Mouse (Mus musculus) midbrain, embryonic 10.5 days (tissue): Measurements from ENCODE around the gene Xrra1. TPM values are rescaled to one million over a fixed set of nuclear protein-coding genes. Genes with fewer than 3 reads are reported as not detected.

ENCODE experiments used
- DNase-seq: peaks from one replicate; pipeline ENCODE4 v3.0.0-alpha.2; 2017; ENCODE audit warnings: low spot score
- H3K27ac ChIP-seq: fragments of 300-500 bp; sonication (generic); replicated peaks from 2 replicates; pipeline ENCODE4 v1.5.1; 2016; ENCODE audit warnings: mild to moderate bottlenecking
- H3K27me3 ChIP-seq: fragments of 300-500 bp; sonication (generic); 2 replicates; pipeline ENCODE4 v1.6.1; 2016; ENCODE audit warnings: low read depth, mild to moderate bottlenecking; ENCODE audit not compliant: poor library complexity, severe bottlenecking
- H3K36me3 ChIP-seq: fragments of 300-500 bp; sonication (generic); 2 replicates; pipeline ENCODE4 v1.6.1; 2016; ENCODE audit warnings: mild to moderate bottlenecking, moderate library complexity
- H3K4me1 ChIP-seq: fragments of 300-500 bp; sonication (generic); 2 replicates; pipeline ENCODE4 v1.6.1; 2016
- H3K4me3 ChIP-seq: fragments of 300-500 bp; sonication (generic); 2 replicates; pipeline ENCODE4 v1.5.1; 2016; ENCODE audit warnings: mild to moderate bottlenecking, moderate library complexity
- H3K9me3 ChIP-seq: fragments of 300-500 bp; sonication (generic); replicated peaks from 2 replicates; pipeline ENCODE4 v1.6.1; 2016; ENCODE audit warnings: mild to moderate bottlenecking
- WGBS: fragments of 180-500 bp; shearing (Covaris S2); methylation state at CpG from one replicate; pipeline ENCODE4 v1.1.7; 2016; 5-methylcytosine and 5-hydroxymethylcytosine counted together
- polyA plus RNA-seq: library from polyadenylated mRNA; unstranded; fragments of >200 nt; fragmentation: Nextera tagmentation; extraction: Ambion mirVana; gene quantifications from 2 replicates; pipeline ENCODE4 v1.2.1, GENCODE M21; 2016

The Xrra1 gene
- polyA plus RNA-seq, 1 experiment from 2014 or later: 0.38 TPM

- Histone ChIP-seq H3K4me1 (peaks cover 29% of the 10 kb centered on the region), H3K9me3 (no peaks in the 10 kb centered on the region), H3K4me3 (no peak overlapping the region), H3K27ac (no peak overlapping the region), H3K27me3 (no peaks in the 10 kb centered on the region), H3K36me3 (peaks cover 50% of the 10 kb centered on the region)
- no peak for DNase-seq
- WGBS: 93% methylated on average over 14 of the region's 14 CpGs
These were observed 2.6 kb upstream of the Xrra1 start for GRCm38 (mm10) chr7:99856266-99856861.

GRCm38 (mm10) chr7:99858175-99858812 is 622 bp upstream of the Xrra1 start:
- WGBS: 2% methylated on average over 19 of the region's 19 CpGs
- Histone ChIP-seq H3K27me3 (no peaks in the 10 kb centered on the region), H3K27ac (peak overlapping the region; percentile 94), H3K4me1 (peaks cover 30% of the 10 kb centered on the region), H3K4me3 (peak overlapping the region; percentile 79), H3K9me3 (no peaks in the 10 kb centered on the region), H3K36me3 (peaks cover 35% of the 10 kb centered on the region)
- no peak for DNase-seq

DNA sequence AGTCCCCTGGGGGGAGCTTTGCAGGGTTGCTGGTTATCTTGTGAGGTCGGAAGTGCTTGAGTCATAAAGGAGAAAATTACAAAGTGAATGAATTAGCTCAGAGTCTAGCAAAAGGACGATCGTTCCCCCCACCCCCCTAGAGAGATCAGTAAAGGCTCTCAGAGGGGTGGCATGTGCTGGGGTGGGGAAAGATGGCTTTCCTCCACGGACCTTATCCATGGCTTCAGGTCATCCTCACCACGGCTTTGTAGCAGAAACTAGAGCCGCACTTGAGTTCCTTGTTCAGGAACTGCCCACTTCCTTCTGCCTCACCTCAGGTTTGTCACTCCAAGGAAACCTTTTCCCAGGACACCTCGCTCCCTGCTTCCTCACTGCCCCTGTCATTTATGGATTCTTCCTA is 4.4 kb downstream of the Xrra1 start, which contains the start of gene Spcs2:
Gene Spcs2, minus strand, starts transcription at position 101 of the 400 bp plus-strand sequence.
- no peaks in the 10 kb centered on the region for H3K36me3 ChIP-seq
- no peaks in the 10 kb centered on the region for H3K9me3 ChIP-seq
- no peak within 1 kb of the TSS for H3K4me3 ChIP-seq
- 69% methylated on average over 7 of the region's 7 CpGs for WGBS
- peaks cover 39% of the 10 kb centered on the region for H3K4me1 ChIP-seq
- no peak for DNase-seq
- H3K27me3 ChIP-seq: no peaks in the 10 kb centered on the region
- peak within 1 kb of the TSS; percentile 74 for H3K27ac ChIP-seq

DNA sequence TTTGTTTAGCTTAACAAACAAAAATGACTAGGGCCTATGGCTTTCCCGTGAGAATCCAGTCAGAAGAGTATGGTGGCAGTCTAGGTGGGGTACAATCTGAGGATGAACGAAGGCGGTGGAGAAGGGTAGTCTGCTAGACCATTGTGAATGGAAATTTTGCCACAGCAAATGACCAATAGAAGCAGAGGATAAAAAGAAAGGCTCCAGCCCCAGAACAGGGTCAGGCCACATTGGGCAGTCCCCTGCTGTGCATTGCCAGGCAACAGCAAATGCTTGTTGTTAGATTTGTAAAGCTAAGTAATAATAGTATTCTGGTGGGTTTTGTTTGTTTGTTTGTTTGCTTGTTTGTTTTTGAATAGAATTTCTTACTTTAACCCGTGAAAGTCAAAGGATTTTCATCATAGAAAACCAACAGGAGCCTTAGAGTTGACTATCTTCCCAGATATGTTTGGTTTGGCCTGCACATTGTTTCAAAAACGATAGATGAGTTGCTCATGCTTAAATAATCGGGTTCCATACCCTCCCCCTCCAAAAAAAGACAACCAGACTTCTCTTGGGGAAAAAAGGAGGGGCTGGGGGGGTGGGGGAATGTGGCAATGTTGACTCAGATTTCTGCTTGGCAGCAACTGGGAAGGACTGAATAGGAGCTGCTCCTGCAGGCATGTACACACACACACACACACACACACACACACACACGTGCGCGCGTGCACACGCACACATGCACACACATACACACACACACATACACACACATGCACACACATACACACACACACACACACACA is 5.5 kb downstream of the Xrra1 start:
- 26% methylated on average over 6 of the region's 11 CpGs for WGBS
- peak; percentile 61 for DNase-seq
- H3K27ac ChIP-seq: peak overlapping the region; percentile 74
- peaks cover 34% of the 10 kb centered on the region for H3K4me1 ChIP-seq
- no peaks in the 10 kb centered on the region for H3K9me3 ChIP-seq
- H3K4me3 ChIP-seq: no peak overlapping the region
- H3K36me3 ChIP-seq: no peaks in the 10 kb centered on the region
- no peaks in the 10 kb centered on the region for H3K27me3 ChIP-seq

DNA sequence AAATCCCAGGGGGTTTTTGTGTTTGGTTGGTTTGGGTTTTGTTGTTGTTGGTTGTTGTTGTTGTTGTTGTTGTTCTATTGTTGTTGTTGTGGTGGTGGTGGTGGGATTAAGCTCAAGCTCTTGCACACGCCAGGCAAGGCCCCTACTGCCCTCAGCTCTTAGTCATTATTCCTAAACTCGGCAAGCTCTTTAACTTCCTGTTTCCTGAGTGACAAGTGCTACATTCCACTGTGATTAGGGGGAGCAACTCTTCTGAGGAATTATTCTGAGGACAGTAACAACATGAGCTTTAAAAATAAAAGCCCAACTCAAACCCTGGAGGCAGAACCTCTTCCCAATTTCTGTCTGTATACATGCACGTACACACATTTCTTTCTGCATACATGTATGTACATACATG is 6.3 kb downstream of the Xrra1 start:
- WGBS: 56% methylated on average over 3 of the region's 3 CpGs
- no peak for DNase-seq
- peaks cover 34% of the 10 kb centered on the region for H3K4me1 ChIP-seq
- H3K27ac ChIP-seq: peak overlapping the region; percentile 74
- H3K27me3 ChIP-seq: no peaks in the 10 kb centered on the region
- H3K36me3 ChIP-seq: no peaks in the 10 kb centered on the region
- H3K9me3 ChIP-seq: no peaks in the 10 kb centered on the region
- H3K4me3 ChIP-seq: no peak overlapping the region

DNA sequence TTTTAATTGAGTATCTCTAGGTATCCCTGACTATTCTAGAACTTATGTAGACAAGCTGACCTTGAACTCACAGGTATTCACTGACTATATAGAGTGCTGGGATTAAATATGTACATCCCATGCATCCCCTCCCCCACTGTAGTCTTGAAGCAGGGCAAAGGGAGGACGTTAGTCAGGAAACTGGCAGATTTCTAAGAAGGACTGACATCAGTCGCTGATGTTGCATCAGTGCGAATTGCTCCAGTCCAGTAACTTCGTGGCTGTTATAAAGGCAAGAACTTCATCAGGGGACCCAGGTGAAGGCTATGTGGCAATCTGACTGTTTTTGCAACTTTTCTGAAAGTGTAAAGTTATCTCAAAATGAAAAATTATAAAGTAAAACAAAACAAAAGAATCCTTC is 10.4 kb downstream of the Xrra1 start:
- H3K36me3 ChIP-seq: no peaks in the 10 kb centered on the region
- no peak for DNase-seq
- no peaks in the 10 kb centered on the region for H3K9me3 ChIP-seq
- 82% methylated on average over 4 of the region's 4 CpGs for whole genome bisulfite sequencing
- H3K4me3 ChIP-seq: no peak overlapping the region
- H3K27me3 ChIP-seq: no peaks in the 10 kb centered on the region
- H3K4me1 ChIP-seq: peaks cover 18% of the 10 kb centered on the region
- no peak overlapping the region for H3K27ac ChIP-seq

GRCm38 (mm10) chr7:99873965-99874364 is 15.0 kb downstream of the Xrra1 start:
- DNase-seq: no peak
- Histone ChIP-seq H3K4me3 (no peak overlapping the region), H3K9me3 (no peaks in the 10 kb centered on the region), H3K27me3 (no peaks in the 10 kb centered on the region), H3K4me1 (peaks cover 4% of the 10 kb centered on the region; the same call in 1 of the 2 replicates), H3K36me3 (no peaks in the 10 kb centered on the region), H3K27ac (no peak overlapping the region)
- 84% methylated on average over 6 of the region's 6 CpGs for WGBS

DNA sequence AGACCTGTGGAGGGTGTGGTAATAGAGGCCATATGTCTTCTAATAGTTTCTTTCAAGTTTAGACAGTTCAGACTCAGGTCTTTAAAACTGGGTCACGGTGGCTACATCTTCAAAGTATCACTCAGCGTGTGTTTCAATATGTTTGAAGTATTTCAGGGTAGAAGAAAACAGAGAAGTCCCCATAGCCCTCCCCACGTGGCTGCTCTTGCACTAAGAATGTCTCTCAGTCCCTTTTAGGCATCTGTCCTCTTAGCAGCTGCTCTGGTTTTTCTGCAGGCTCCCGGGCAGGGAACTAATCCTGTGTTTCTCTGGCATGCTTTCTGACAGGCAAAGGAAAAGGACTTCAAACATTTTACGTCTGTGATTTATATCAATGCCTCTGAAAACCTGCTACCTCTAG is 17.0 kb downstream of the Xrra1 start:
- DNase-seq: no peak
- Histone ChIP-seq H3K4me3 (no peak overlapping the region), H3K27me3 (no peaks in the 10 kb centered on the region), H3K36me3 (no peaks in the 10 kb centered on the region), H3K9me3 (no peaks in the 10 kb centered on the region), H3K4me1 (peaks cover 4% of the 10 kb centered on the region; the same call in 1 of the 2 replicates), H3K27ac (no peak overlapping the region)
- 51% methylated on average over 5 of the region's 5 CpGs for WGBS

GRCm38 (mm10) chr7:99876345-99876744 is 17.4 kb downstream of the Xrra1 start:
- peaks cover 4% of the 10 kb centered on the region; the same call in 1 of the 2 replicates for H3K4me1 ChIP-seq
- H3K36me3 ChIP-seq: no peaks in the 10 kb centered on the region
- no peaks in the 10 kb centered on the region for H3K9me3 ChIP-seq
- H3K27ac ChIP-seq: no peak overlapping the region
- WGBS: 4% methylated on average over 3 of the region's 3 CpGs
- peak; percentile 85 for DNase-seq
- H3K27me3 ChIP-seq: no peaks in the 10 kb centered on the region
- no peak overlapping the region for H3K4me3 ChIP-seq

- no peaks in the 10 kb centered on the region for H3K36me3 ChIP-seq
- no peak overlapping the region for H3K4me3 ChIP-seq
- H3K9me3 ChIP-seq: no peaks in the 10 kb centered on the region
- H3K27me3 ChIP-seq: no peaks in the 10 kb centered on the region
- H3K27ac ChIP-seq: no peak overlapping the region
- H3K4me1 ChIP-seq: peaks cover 4% of the 10 kb centered on the region; the same call in 1 of the 2 replicates
- 80% methylated on average over 2 of the region's 2 CpGs for WGBS
- DNase-seq: no peak
These were observed 19.3 kb downstream of the Xrra1 start for GRCm38 (mm10) chr7:99878254-99878653.

GRCm38 (mm10) chr7:99887230-99887735 is 28.4 kb downstream of the Xrra1 start:
- Histone ChIP-seq H3K4me3 (no peak overlapping the region), H3K27ac (no peak overlapping the region), H3K36me3 (no peaks in the 10 kb centered on the region), H3K27me3 (no peaks in the 10 kb centered on the region), H3K4me1 (peaks cover 28% of the 10 kb centered on the region), H3K9me3 (no peaks in the 10 kb centered on the region)
- 78% methylated on average over 2 of the region's 2 CpGs for WGBS
- no peak for DNase-seq

DNA sequence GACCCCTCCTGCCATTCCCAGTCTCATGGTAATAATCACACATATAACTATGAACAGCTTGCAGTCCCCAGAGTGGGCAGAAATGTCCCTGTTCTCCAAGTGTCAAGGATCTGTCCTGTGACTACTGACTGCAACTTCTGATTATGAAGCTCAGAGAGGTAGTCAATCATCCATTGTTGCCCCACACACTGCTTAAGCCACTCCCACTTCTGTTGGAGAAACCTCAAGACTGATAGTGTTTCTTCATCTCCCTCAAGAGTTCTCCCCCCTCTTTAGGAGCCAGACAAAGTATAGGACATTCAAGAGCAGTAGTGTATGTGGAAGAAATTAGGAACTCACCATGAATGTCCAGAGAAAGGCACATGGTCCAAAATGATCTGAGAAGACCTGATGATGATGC is 28.8 kb downstream of the Xrra1 start:
- Histone ChIP-seq H3K9me3 (no peaks in the 10 kb centered on the region), H3K36me3 (no peaks in the 10 kb centered on the region), H3K27ac (no peak overlapping the region), H3K4me1 (peaks cover 28% of the 10 kb centered on the region), H3K4me3 (no peak overlapping the region), H3K27me3 (no peaks in the 10 kb centered on the region)
- DNase-seq: no peak
